Mouse (Mus musculus) CH12.LX (cell line): ENCODE data around the gene Kirrel3.

Experiments
- CHD1 ChIP-seq: IDR thresholded peaks from 2 replicates; pipeline ENCODE4 v1.6.1; 2012; ENCODE audit warnings: low read depth, low read length, improper control_type of control experiment, inconsistent platforms
- E2F4 ChIP-seq: IDR thresholded peaks from 2 replicates; pipeline ENCODE4 v1.6.1; 2011; ENCODE audit warnings: low read depth, low read length, improper control_type of control experiment; ENCODE audit not compliant: insufficient replicate concordance
- EP300 ChIP-seq: IDR thresholded peaks from 2 replicates; pipeline ENCODE4 v1.6.1; 2011; ENCODE audit warnings: low read length, improper control_type of control experiment
- HCFC1 ChIP-seq: IDR thresholded peaks from 2 replicates; pipeline ENCODE4 v1.6.1; 2012; ENCODE audit warnings: low read depth, mild to moderate bottlenecking, inconsistent platforms, low read length, improper control_type of control experiment
- MAZ ChIP-seq: IDR thresholded peaks from 2 replicates; pipeline ENCODE4 v1.6.1; 2012; ENCODE audit warnings: low read depth, mild to moderate bottlenecking, inconsistent platforms, low read length, improper control_type of control experiment, moderate library complexity
- MEF2A ChIP-seq: IDR thresholded peaks from 2 replicates; pipeline ENCODE4 v1.6.1; 2014; ENCODE audit warnings: low read depth, mild to moderate bottlenecking, inconsistent platforms, low read length, improper control_type of control experiment, borderline replicate concordance
- NRF1 ChIP-seq: IDR thresholded peaks from 2 replicates; pipeline ENCODE4 v1.6.1; 2014; ENCODE audit warnings: low read depth, mild to moderate bottlenecking, inconsistent platforms, low read length, improper control_type of control experiment, moderate library complexity
- PAX5 ChIP-seq: IDR thresholded peaks from 2 replicates; pipeline ENCODE4 v1.6.1; 2012; ENCODE audit warnings: low read length, inconsistent platforms, mixed read lengths
- POLR2A ChIP-seq: IDR thresholded peaks from 2 replicates; pipeline ENCODE4 v1.6.1; 2011; ENCODE audit warnings: low read depth, mild to moderate bottlenecking, improper control_type of control experiment, low read length
- TCF12 ChIP-seq: IDR thresholded peaks from 2 replicates; pipeline ENCODE4 v1.6.1; 2014; ENCODE audit warnings: low read depth, mild to moderate bottlenecking, inconsistent platforms, low read length, improper control_type of control experiment
- ZNF384 ChIP-seq: IDR thresholded peaks from 2 replicates; pipeline ENCODE4 v1.6.1; 2012; ENCODE audit warnings: low read depth, low read length, improper control_type of control experiment, inconsistent platforms

DNA sequence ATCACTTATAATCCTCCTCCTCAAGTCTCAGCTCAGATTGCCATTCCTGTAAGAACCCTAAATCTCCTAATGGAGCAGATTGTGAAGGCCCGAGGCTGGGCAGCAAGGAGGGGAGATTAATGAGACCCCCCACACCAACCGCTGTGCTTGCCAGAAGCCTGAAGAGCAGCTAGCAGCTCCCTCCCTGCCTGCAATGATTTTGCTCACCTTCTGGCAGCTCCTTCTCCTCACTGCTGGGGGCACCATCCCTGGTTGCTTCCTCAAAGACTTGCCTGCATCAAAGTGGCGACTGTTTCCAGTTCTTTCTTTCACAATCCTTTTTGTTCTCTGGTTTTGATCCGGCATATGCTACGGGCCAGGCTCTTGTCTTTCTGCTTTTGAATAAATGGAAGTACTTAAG lies 253.7 kb downstream of the Kirrel3 start:
- no peak for TF ChIP-seq PAX5
- TF ChIP-seq MEF2A = no peak
- TF ChIP-seq TCF12 = no peak
- no peak for TF ChIP-seq POLR2A
- TF ChIP-seq ZNF384 = no peak
- no peak for TF ChIP-seq CHD1
- no peak for TF ChIP-seq NRF1
- TF ChIP-seq EP300 = no peak
- no peak for TF ChIP-seq E2F4
- no peak for TF ChIP-seq MAZ
- TF ChIP-seq HCFC1 = no peak
